Mouse (Mus musculus) megakaryocyte, embryonic 14.5 days (primary cell): Measurements from ENCODE around the gene Fras1. TPM values are rescaled to one million over a fixed set of nuclear protein-coding genes. Genes with fewer than 3 reads are reported as not detected.

Source experiments
- H3K27me3 ChIP-seq: replicated peaks from 2 replicates; pipeline ENCODE3; 2012; ENCODE audit warnings: inconsistent platforms
- H3K36me3 ChIP-seq: replicated peaks from 2 replicates; pipeline ENCODE3; 2012; ENCODE audit warnings: low read length, inconsistent platforms, mixed read lengths
- H3K4me1 ChIP-seq: 2 replicates; pipeline ENCODE4 v1.6.1; 2012; ENCODE audit warnings: inconsistent platforms
- H3K4me3 ChIP-seq: replicated peaks from 2 replicates; pipeline ENCODE3; 2012; ENCODE audit warnings: moderate library complexity, mild to moderate bottlenecking, inconsistent platforms
- H3K9me3 ChIP-seq: 2 replicates; pipeline ENCODE4 v1.6.1; 2012; ENCODE audit warnings: inconsistent platforms
- FLI1 ChIP-seq: IDR thresholded peaks from 2 replicates; pipeline ENCODE4 v1.6.1; 2012; ENCODE audit warnings: low read length, inconsistent platforms, mixed read lengths
- GATA1 ChIP-seq: IDR thresholded peaks from 3 replicates; pipeline ENCODE4 v1.6.1; 2012; ENCODE audit warnings: mixed read lengths, low read length, inconsistent platforms, borderline replicate concordance
- polyA plus RNA-seq: library from polyadenylated mRNA; stranded (reverse); fragments of >175 nt; gene quantifications from 2 replicates; pipeline ENCODE4 v1.2.3, GENCODE M21; 2012; ENCODE audit warnings: low replicate concordance; ENCODE audit not compliant: insufficient read depth

Fras1 gene
- polyA plus RNA-seq, 1 experiment, result not detected

GRCm38 (mm10) chr5:96804813-96805212 is 431.1 kb downstream of the Fras1 start:
- no peak overlapping the region for H3K4me3 ChIP-seq
- peaks cover 4% of the 10 kb centered on the region; the same call in 1 of the 2 replicates for H3K4me1 ChIP-seq
- no peaks in the 10 kb centered on the region for H3K9me3 ChIP-seq
- no peak for TF ChIP-seq FLI1
- TF ChIP-seq GATA1, result no peak
- H3K27me3 ChIP-seq, result peaks cover 55% of the 10 kb centered on the region
- H3K36me3 ChIP-seq, result no peaks in the 10 kb centered on the region

DNA sequence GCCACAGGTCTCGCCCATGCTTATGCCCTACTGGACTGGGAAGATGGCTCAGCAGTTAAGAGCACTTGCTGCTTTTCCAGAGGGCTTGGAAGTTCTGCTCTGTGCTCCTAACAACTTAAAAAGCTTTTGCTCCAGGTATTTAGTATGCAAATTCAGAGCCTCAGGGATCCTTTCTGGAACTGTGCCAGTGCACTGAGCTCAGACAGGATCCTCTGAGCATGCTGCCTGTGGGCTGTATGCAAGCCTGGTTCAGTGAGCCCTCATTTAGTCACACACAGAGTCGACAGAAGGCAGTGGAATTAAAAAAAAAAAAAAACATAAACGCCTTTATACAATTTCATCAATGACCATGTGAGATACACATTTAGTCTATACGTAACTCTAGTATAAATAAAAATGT is 436.9 kb downstream of the Fras1 start:
- H3K4me3 ChIP-seq, result no peak overlapping the region
- H3K4me1 ChIP-seq, result peaks cover 18% of the 10 kb centered on the region
- H3K27me3 ChIP-seq, result peaks cover 28% of the 10 kb centered on the region
- H3K9me3 ChIP-seq, result no peaks in the 10 kb centered on the region
- H3K36me3 ChIP-seq, result peaks cover under 1% of the 10 kb centered on the region
- TF ChIP-seq GATA1, result no peak
- TF ChIP-seq FLI1, result no peak

DNA sequence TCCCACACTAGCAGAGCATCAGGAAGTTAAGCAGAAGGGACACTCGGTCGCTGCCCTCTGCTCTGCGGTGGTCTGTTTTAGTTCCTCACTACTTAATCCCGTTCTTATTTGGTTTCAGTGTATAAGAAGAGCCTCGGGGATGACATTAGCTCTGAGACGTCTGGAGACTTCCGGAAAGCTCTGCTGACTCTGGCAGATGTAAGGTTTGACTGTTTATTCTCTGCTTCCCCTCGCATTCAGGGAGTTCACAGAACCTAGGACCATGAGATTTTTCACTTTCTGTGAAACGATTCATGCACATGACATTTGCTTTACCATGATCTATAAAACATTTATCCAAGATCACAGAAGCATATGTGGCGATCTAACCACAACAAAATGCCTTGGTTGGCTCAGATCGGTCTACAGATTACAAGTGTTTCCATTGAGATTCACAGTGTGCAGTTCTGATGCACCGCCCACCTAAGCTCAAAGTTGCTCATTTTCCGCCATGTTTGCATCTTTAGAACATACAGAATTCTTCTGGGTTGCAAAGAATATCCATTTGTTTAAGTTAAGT is 451.1 kb downstream of the Fras1 start:
- no peaks in the 10 kb centered on the region for H3K36me3 ChIP-seq
- peaks cover 13% of the 10 kb centered on the region for H3K4me1 ChIP-seq
- no peaks in the 10 kb centered on the region for H3K9me3 ChIP-seq
- no peak for TF ChIP-seq FLI1
- peaks cover 20% of the 10 kb centered on the region for H3K27me3 ChIP-seq
- no peak overlapping the region for H3K4me3 ChIP-seq

DNA sequence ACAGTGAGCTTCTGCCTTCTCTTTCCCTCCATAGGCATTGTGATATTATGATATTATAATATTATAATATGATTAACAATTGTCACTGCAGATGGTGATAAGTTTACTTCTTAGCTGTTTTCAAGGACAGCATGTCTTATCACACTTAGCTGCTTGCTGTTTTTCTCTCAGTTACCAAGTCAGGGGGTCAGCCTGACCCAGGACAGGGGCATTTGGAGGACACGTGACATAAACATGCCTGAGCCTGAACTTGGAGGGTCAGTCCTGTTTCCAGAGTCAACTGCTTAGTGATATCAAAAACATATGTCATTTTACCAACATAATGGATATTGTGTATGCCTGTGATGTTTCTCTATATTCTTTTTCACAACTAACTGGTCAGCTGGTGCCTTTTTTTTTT is 453.4 kb downstream of the Fras1 start:
- Histone ChIP-seq H3K9me3 (no peaks in the 10 kb centered on the region), H3K36me3 (no peaks in the 10 kb centered on the region), H3K4me3 (no peak overlapping the region), H3K4me1 (no peaks in the 10 kb centered on the region), H3K27me3 (peaks cover 20% of the 10 kb centered on the region)
- TF ChIP-seq GATA1, result no peak
- no peak for TF ChIP-seq FLI1

Other genes with a start within 250 kb of the Fras1 start
- 0.35 and 1.6 TPM in 2 replicates for gene Cnot6l, start 209.8 kb upstream of the Fras1 start, polyA plus RNA-seq
- gene Mrpl1, start 164.5 kb upstream of the Fras1 start, polyA plus RNA-seq, result 1.1 TPM in 1 of 2 replicates, not detected in the other